Mouse (Mus musculus) thymus, postnatal 14 days (tissue): ENCODE data around the gene Usp21.
"Not testable (repeated sequence)": the region's sequence is repeated elsewhere in the genome, so short reads cannot be mapped to it uniquely, and the experiment has no call there.

ENCODE experiments used
- DNase-seq: peaks from one replicate; pipeline ENCODE4 v3.0.0; 2021

Usp21 gene

GRCm38 (mm10) chr1:171287136-171288081, at the start of gene Usp21:
TSS of gene Usp21 (minus strand) at chr1:171287991.
- DNase-seq: peak; percentile 95

DNA sequence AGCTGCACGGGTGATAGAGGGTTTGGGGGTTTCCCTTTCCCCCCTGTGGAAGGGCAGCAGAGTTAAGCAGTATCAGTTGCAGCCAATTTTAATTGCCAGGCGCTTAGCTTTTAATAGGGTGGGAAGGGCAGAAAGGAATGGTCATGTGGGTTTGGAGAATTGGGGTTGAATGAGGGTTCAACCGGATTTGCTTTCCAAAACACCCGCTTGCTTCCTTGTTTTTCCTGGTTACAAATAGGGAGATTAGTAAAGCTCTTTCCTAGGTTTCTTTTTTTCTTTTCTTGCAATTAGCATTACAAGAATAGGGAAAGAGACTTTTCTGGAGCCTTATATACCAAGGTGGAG, 42.4 kb upstream of the Usp21 start:
- DNase-seq: no peak

DNA sequence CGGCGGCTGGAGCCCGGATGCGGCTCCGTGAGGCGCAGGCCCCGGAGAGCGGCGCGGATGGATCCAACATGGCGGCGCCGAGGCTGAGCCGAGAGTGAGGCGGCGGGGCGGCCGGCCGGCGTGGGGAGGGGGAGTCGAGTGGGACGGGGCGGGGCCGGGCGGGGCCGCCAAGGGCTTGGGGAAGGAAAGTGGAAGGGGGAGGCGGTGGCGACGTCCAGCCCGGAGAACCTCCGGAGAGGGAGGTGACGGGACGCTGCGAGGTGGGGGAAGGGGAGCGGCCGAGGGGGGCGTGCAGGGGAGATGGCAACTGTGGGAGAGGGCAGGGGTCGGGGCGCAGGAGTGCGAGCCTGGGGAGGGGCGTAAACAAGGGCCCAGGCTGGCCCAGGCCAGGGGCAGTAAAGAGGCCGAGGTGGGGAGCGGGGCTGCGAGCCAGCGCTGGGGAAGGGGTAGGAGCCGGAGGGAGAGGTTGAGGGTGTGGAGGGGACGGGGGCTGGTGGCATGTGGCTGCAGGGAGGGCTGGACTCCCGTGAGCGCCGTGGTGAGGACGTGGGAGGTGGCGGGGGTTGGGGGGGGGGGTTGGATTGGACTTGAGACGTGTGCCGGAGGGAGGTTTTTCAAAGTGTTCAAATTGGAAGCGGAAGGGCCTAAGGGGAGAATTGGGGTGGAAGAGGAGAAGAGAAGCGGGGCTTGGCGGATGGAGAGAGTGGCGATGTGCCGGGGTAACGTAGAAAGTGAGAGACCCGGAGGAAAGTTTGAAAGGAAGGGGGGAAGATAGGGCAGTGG, 41.8 kb upstream of the Usp21 start:
- peak; percentile 88 for DNase-seq

DNA sequence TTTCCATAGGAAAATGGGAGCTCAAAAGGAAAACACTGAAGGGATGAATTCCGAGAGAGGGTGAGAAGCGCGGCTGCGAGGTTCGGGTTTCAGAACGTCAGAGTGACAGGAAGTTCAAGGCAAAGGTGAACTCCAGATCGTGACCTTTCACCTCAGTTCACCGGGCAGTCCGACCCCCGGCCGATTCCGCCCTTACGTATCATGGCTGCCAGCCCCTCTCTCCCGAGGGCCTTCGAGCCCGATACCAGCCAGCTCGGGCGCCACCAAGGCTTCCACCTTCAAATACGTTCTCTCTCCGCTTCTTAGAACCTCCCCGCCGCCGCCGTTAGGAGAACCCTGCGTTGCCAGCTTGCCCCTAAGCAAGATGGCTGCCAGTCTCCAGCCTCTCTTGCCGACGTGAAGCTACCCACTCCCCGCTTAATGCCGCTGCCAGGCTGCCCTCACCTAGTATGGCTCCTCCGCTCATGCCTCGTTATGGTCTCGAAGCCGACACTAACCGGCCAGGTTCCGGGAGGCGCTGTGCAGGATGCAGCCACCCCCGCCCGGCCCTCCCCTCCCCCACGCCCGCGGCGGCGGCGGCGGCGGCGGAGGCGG, 41.1 kb upstream of the Usp21 start, which contains the start of gene Dedd:
TSS of gene Dedd (plus strand) at position 307 of the 594 bp plus-strand sequence.
- DNase-seq: peak; percentile 90

GRCm38 (mm10) chr1:171328244-171328643, 40.5 kb upstream of the Usp21 start:
- peak; percentile 7 for DNase-seq

DNA sequence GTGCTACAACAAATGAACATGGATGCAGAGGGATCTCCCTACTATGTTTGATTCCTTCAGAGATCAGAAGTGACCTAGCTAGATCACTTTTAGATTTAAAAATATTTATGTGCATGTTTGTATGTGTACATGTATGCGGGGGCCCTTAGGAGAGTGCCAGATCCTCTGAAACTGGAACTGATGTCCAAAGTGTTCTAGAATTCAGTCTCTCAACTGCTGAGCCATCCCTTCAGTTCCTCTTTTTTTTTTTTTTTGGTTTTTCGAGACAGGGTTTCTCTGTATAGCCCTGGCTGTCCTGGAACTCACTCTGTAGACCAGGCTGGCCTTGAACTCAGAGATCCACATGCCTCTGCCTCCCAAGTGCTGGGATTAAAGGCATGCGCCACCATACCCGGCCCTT, 38.8 kb upstream of the Usp21 start:
- not testable (repeated sequence) for DNase-seq

DNA sequence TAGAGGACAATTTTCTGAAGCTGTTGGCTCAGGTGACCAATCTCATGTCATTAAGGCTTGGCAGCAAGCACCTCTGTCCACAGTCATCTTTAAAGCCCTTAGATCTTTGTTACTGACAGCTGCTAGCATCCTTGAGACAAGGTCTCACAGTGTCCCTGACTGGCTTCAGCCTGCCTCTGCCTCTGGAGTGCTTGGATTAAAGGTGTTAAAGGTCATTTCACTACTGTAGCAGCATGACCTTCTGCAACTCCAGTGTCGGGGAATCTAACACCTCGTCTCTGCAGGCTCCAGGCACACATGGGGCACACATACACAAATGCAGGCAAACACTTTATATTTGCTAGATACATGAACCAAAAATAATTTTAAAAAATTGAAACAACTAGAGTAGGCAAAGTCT, 37.8 kb upstream of the Usp21 start:
- DNase-seq: no peak

GRCm38 (mm10) chr1:171322012-171322411, 34.2 kb upstream of the Usp21 start:
- DNase-seq: no peak

- DNase-seq: peak; percentile 39
Observed at GRCm38 (mm10) chr1:171321415-171321814, 33.6 kb upstream of the Usp21 start.

- DNase-seq: no peak
Observed at GRCm38 (mm10) chr1:171320151-171320550, 32.4 kb upstream of the Usp21 start.

DNA sequence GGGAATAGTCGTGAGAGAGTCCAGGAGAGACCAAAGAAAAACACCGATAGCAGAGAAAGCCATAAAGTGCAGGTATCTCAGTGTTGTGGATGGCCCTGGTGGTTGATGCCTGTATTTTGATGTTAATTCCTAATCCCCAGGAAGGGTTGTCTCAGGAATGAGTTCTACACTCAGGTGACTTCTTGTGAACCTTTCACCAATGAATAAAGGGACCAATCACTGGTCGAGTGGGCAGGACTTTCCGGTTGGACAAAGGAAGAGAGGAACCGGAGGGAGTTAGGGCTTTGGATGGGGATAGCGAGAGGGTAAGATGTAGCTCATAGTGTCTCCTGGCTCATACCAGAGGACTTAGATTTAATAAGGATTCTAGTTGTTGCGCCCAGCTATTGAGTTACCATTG, 32.0 kb upstream of the Usp21 start:
- DNase-seq: no peak

DNA sequence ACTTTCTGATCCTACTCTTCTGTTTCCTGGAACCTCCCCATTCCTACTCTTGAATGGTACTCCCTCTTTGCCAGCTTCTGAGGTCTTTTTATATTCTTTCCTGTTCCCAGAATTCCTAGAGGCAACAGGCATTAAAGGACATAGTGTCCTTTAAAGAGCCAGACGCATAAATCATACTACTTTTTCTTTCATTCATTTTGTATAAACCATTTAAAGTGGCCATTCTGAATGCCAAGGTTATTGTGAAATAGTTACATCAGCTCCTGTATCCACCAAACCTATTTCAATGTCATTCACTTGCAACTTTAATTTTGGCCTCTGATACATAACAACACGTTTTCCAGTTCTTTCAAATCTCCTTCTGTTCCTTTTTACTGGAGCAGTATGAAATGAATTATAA, 21.5 kb upstream of the Usp21 start:
- no peak for DNase-seq

GRCm38 (mm10) chr1:171306157-171306556, 18.4 kb upstream of the Usp21 start:
- not testable (repeated sequence) for DNase-seq

DNA sequence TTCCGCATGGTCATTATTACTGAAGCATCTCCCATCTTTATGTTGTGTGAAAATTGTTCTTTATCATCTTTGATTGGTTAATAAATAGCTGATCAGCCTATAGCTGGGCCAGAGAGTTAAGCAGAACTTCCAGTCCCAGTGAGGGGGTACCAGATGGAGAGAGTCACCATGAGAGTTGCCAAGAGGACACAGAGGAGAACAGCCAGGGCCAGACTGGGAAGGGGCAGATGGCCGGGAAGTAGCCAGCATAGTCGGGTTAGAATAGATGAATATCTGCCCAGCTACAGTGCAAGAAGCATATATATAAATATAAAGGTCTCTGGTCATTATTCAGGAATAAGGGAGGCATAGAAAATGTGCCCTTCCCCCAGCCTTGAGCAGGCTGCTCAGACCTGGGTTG, 10.4 kb upstream of the Usp21 start:
- no peak for DNase-seq

DNA sequence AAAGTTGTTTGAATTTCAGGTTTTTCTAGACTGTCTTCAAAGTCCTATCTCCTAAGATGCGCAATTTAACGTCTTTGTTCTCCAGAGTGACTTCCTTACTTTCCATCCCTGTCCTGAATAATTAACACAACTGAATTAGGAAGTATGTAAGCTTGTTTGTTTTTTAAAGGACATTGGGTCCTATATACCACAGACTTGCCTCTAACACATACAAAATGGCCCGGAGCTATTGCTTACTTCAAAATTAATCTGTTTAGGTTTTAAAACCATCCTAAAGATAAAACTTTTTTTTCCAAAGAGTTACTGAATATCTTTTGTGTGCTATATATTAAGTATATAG, 7.2 kb upstream of the Usp21 start:
- DNase-seq: no peak

GRCm38 (mm10) chr1:171294298-171295062, 6.7 kb upstream of the Usp21 start, which contains the start of gene Ufc1:
TSS of gene Ufc1 (minus strand) at chr1:171295024.
- DNase-seq: peak; percentile 81

DNA sequence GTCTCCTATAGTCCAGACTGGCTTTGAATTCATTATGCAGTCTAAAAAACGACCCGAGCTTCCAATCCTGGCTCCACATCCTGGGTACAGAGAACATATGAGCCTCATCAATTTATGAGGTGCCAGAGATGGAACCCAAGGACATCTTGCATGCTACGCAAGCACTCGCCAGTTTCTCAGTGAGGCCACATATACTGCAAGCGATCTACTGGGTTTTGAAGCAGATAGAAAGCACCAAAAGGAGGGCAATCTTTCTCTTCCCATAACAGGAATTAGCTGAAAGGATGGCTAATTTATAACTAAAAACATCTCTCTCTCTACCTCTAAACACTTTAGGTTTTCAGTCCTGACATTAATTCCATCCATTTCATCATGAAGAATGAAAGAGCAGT, 6.1 kb upstream of the Usp21 start:
- DNase-seq: no peak

- no peak for DNase-seq
Observed at GRCm38 (mm10) chr1:171293351-171293750, 5.6 kb upstream of the Usp21 start.

DNA sequence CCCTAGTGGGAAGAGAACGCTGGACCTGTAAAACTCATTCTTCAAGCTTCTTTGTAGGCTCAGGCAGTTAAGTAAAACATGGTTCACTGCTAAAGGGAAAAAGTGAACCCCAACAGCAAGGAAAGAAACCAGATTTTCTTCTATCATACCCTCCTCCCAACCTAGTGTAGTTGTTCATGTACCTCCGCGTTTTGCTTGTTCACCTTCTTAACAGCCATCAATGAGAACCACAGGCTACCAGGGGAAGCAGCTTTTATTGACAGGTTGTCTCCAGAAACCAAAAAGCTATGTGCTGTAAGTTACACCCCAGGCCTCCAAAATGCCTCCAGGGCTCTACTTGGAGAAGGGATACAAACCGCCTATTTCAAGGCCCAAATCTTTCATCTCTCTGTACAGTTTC, 537 bp upstream of the Usp21 start:
- no peak for DNase-seq

DNA sequence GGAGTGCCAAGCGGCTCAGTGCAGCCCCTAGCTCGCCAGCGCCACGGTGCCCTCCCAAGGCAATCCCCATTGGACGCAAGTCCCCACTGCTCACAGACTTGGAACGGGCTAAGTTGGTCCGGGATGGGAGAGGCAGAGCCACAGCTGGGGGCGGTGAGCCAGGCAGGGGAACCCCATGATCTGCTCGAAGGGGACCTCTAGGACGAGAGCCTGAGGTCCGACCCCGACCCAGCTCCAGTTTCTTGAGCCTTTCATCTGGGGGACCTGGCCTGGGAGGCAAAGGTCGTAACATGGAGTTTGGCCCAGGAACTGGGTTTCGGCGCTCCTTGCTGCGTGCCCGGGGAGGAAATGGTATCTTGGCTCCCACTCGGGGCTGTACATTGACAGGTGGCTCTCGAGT, 1.3 kb downstream of the Usp21 start:
- no peak for DNase-seq

GRCm38 (mm10) chr1:171285096-171285892, 2.5 kb downstream of the Usp21 start:
- no peak for DNase-seq

DNA sequence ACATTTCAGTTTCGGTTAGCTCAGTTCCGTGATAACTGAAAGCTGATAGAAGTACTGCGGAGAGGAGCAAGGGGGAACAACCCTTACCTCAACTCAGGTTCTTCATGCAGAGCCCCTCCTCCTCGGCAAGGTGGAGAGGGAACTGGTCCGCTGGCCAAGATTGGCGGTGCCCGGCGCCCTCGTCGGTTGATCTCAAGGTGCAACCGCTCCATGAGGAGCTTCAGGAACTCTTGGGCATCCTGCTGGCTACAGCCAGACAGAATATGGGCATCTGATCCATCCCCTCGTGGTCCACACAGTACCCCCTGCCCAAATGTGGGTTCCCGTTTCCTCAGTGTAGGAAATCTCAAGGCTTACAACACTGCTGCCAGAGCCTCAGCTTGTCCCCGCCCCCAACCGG, 3.3 kb downstream of the Usp21 start:
- DNase-seq: no peak
